Mouse (Mus musculus) heart, adult 8-10 months (tissue): ENCODE measurements around the gene 1700025C18Rik. TPM values are rescaled to one million over a fixed set of nuclear protein-coding genes. Genes with fewer than 3 reads are reported as not detected.

Experiments used
- DNase-seq: peaks from one replicate; pipeline ENCODE4 v3.0.0; 2022; ENCODE audit warnings: low spot score
- total RNA-seq, 4 experiments: library from RNA; stranded (reverse); gene quantifications; 2 replicates each; pipeline ENCODE4 v1.2.4; 2022

1700025C18Rik gene
- total RNA-seq, 4 experiments from 2014 or later, result not detected

GRCm38 (mm10) chr2:165078045-165078444 is 12.5 kb downstream of the 1700025C18Rik start:
- no peak for DNase-seq

- DNase-seq, result no peak
Measured at GRCm38 (mm10) chr2:165077055-165077454, 13.5 kb downstream of the 1700025C18Rik start.

GRCm38 (mm10) chr2:165074937-165075336 is 15.6 kb downstream of the 1700025C18Rik start:
- DNase-seq, result peak; percentile 74

DNA sequence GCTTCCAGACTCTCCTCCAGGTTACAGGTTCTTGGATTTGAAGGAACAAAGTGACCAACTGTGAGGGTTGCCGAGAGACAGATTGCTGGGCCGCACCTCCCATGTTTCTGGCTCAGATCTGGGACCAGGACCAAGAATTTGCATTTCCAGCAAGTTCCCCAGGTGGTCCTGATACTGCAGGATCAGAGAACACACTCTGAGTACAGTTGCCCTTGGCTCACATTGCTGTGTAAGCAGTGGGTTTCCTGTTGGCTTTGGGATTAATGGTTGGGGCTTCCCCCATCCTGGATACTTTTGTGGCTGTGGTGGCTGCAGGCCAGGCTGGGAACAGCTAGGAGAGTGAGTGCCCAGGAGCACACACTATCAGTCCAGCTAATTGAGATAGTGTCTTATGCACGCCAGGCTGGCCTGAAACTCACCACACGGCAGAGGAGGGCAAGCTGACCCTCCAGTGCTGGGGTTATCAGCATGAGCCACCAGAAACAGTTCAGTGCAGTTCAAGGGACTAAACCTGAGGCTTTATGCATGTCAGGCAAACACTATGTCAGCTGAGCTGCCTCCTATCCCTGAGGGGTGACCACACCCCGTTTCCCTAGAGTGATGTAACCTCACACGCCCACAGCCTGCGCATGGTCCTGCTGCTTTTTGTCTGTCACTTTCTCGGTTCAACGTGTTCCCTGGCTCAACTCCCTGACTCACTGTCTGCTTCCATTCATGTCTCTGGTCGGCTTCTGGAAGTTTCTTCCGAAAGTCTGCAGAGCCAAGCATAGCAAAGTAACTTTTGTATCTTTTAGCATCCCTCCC is 16.3 kb downstream of the 1700025C18Rik start:
- DNase-seq, result peak; percentile 74

GRCm38 (mm10) chr2:165073381-165073781 is 17.2 kb downstream of the 1700025C18Rik start:
- no peak for DNase-seq

DNA sequence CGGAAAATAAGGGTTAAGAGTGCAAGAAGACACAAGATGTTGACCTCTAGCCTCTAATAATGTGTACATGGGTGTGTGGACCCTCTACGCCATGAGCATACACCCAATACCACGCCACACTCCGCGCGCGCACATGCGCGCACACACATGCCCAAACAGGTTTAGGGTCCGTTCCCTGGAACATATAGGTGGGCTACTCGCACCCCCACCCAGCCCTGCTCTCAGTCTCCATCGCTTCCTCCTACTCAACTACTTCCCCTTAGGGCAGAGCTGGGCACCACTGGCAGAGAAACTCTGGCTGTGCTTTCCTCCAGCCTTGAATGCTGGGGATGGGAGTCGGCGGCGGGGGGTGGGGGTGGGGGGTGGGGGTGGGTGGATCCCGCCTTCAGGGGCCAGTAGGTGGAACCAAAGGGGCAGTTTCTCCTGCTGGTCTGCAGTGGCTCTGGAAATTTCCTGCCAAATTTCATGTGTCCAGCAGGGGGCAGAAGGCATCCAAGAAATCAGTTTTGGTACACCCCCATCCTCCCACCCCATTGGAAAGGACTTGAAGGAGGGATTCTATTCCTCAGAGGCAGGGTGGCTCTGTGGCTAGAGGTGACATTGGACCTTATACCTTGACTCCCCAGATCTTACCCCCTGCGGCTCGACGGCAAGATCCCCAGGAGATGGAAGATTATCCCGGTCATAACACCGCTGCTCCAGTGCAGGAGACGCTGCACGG is 20.3 kb downstream of the 1700025C18Rik start:
- DNase-seq, result peak; percentile 58

DNA sequence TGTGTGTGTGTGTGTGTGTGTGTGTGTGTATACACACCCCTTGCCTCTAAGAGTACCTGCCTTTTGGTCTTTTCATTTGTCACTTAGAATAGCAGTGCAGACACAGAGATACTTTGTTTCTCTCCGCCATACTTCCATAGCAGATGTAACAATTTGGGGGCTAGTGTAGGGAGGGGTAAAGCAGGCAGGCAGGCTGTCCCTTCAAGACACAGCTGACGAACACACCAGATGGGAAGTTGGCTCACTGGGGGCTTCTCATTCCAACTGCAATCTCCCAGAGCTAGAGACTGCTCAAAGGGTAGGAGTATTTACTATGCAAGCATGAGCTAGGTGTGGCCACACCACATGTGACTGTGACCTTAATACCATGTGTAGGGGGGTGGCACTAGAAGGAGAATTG is 21.7 kb downstream of the 1700025C18Rik start:
- DNase-seq, result no peak

DNA sequence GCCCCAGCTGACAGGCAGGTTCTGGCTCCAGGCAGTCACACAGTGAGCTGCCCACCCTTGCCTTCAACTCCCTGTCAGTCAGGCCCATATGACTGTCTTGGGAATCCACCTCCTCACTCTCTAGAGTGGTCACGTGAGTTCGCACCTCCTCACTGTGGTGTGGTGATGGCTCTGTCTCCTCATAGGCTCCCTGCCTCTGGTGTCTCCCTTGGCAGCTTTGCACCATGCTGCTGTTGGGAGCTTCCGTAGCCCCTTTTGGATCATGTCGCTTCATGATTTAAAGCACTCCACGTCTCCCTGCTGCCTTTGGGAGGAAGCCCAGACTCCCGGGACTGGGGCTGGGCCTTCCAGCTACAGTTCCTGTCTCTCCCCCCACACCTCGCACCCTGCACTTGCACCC is 26.1 kb downstream of the 1700025C18Rik start:
- no peak for DNase-seq

DNA sequence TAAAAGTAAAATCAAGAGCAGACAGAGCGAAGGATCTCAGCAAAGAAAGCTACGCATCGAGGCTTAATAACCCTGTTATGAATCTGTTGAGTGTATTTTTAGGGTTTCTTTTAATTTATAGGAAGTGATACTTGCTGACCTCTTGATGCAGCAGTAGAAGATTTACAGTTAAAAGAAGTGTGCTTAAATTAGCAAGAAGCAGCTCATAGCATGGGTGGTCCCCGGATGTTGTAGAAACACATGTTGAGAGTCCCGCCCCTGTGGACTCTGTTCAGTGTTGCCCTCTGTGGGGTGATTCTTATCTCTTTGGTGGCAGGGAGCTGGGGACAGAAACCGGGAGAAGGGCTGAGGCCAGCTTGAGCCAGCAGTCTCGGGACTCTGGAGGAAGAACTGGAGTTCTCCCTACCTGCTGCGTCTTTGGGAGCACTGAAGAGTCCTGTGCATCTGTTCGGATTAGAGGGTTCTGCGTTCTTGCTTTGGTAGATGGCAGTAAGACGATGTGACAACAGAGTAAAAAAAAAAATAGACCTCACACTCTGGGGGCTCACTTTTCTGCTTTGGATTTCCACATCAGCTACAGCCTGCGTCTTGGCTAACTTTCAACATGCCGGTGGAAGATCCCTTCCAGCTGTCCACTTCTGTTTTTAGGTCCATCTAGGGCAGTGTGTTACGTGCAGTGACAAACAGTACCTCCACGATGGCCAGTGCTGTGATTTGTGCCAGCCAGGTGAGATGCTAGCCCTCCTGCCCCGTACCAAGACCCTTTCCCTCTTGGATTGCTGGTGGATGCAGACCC is 28.7 kb downstream of the 1700025C18Rik start:
- no peak for DNase-seq

DNA sequence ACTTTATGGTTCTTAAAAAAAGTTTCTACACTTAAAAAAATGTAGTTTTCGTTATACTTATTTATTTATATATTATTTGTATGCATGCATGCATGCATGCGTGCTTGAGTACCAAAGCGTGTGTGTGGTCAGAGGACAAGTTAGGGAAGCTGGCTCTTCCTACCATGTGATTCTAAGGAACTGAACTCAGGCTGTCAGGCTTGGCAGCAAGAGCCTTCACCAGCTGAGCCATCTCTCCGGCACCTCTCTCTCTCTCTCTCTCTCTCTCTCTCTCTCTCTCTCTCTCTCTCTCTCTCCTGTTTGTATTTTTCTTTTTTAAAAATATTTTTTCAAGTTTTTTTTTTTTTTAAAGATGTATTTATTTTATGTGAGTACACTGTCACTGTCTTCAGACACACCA is 30.6 kb downstream of the 1700025C18Rik start:
- DNase-seq, result no peak

DNA sequence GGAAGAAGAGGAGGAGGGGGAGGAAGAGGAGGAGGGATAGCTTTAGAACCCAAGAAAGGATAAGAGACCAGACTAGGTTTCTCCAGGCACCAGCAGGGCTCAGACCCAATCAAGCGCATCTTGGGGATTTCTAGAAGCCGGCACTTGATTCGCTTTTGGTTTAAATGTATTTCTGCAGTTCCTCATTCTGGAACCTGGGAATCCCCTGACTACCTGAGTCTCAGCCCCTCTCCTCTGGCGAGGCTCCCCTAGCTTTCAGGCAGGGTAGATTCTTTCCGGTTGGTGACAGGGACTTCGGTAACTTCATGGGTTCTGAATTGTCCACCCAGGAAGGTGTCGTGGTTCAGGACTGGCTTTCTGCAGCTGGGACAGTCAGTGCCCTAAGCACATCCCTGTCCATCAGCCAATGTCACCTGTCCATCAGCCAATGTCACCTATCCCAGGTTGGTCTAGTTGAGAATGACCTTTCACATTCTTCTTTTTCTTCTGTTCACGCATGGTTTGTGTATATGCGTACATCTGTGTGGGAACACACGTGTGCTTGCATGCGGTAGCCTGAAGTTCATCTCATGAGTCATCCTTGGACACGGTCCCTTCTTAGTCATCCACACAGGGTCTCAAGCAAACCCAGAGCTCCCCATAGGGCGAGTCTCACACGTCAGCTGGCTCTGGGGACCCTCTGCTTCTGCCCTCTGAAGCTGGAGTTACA is 34.0 kb downstream of the 1700025C18Rik start:
- DNase-seq, result no peak

GRCm38 (mm10) chr2:165055905-165056304 is 34.6 kb downstream of the 1700025C18Rik start:
- DNase-seq, result peak; percentile 45

GRCm38 (mm10) chr2:165054888-165055852 is 35.4 kb downstream of the 1700025C18Rik start, which contains the start of gene Cd40:
Gene Cd40, plus strand, starts transcription at chr2:165055627.
- DNase-seq, result peak; percentile 88

DNA sequence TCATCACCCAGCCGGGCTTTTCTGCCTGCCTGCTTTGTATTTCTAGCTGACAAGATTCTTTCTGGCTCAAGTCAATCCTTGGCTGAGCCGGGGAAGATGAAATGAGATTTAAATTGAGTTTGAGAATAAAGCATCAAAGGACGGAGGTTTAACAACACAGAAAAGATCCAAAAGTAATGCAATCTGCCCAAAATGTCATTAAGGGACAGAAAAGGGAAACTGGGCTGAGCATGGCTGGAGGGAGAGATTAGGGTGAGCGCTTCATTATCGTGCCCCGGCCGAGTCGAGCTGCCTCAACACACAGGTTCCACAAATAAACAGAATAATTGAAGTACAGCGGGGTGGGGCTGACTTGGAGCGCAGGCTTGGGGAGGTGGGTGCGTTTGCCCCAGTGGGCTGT is 39.0 kb downstream of the 1700025C18Rik start:
- DNase-seq, result no peak

GRCm38 (mm10) chr2:165050826-165051548 is 39.6 kb downstream of the 1700025C18Rik start:
- no peak for DNase-seq

DNA sequence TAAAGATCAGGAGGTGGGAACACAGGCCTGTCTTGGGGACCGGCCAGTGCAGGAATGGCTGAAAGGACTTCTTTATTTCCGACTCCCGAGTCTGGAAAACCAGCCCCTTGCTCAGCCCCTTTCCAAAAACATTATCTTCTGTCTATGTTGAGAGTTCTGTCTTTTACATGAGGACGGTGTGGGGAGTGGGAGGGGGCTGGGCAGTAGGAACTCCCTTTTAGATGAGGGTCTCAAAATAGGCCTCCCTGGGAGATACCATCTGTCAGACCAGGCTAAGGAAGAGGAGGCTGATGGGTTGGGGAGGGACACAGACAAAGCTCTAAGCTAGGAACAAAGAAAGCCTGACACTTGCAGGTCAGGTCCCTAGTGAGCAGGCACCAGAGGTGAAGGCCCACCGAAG is 41.5 kb downstream of the 1700025C18Rik start:
- DNase-seq, result no peak

DNA sequence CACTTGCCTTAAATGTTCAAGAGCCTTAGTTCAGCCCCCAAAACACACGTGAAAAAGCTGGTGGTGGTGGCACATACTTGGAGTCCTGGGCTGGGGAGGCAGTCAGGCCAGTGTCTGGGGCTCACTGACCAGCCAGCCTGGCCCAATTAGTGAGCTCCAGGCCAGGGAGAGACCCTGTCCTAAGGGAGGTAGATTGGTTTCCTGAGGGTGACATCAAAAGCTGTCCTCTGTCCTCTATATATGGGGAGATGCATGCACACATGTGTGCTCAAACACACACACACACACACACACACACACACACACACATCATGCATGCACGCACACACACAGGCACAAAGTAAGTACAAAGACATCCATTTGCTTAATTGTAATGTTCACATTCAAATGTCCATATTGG is 46.8 kb downstream of the 1700025C18Rik start:
- no peak for DNase-seq

GRCm38 (mm10) chr2:165043090-165043636 is 47.4 kb downstream of the 1700025C18Rik start:
- DNase-seq, result no peak

DNA sequence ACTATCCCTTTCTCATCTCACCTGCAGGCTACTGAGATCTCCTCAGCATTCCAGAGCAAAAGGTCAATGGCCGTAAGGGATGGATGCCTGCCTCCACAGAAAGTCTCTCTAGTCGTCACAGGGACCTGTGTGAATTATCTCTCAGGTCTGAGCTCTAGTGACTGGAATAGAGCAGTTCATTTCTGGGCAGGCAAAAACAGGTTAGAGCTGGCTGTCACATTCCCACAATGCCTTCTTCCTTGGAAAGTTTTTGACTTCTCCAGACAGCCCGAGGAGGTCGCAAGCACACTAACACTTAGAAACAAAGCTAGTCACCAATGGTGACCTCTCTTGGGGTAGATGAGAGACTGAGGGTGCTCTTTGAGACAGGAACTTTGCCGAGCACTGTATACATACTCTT is 48.4 kb downstream of the 1700025C18Rik start:
- no peak for DNase-seq
